Mouse (Mus musculus): ENCODE data around the gene Icam4.

- TF ChIP-seq TAL1 (IDR thresholded peaks at IDR 0.05; ENCODE audit: low read length) (no peak), GATA1 (IDR thresholded peaks at IDR 0.05; ENCODE audit: low read length) (no peak)
Measured at GRCm38 (mm10) chr9:20995069-20995468, 34.1 kb upstream of the Icam4 start.
